Mouse (Mus musculus) thymus, postnatal 14 days (tissue): ENCODE measurements around the gene Lrrc26.

ENCODE experiments used
- DNase-seq: peaks from one replicate; pipeline ENCODE4 v3.0.0; 2021

The Lrrc26 gene

GRCm38 (mm10) chr2:25303931-25304656, 14.4 kb downstream of the Lrrc26 start:
- DNase-seq, result no peak

GRCm38 (mm10) chr2:25304657-25305541, 15.2 kb downstream of the Lrrc26 start:
- no peak for DNase-seq

- DNase-seq, result no peak
Measured at GRCm38 (mm10) chr2:25305587-25306359, 16.1 kb downstream of the Lrrc26 start.

GRCm38 (mm10) chr2:25310180-25310579, 20.5 kb downstream of the Lrrc26 start:
- no peak for DNase-seq

- DNase-seq, result no peak
Measured at GRCm38 (mm10) chr2:25310969-25311368, 21.3 kb downstream of the Lrrc26 start.

- DNase-seq, result no peak
Measured at GRCm38 (mm10) chr2:25311491-25311891, 21.8 kb downstream of the Lrrc26 start.

- no peak for DNase-seq
Measured at GRCm38 (mm10) chr2:25318119-25318966, 28.6 kb downstream of the Lrrc26 start.

- peak; percentile 74 for DNase-seq
Measured at GRCm38 (mm10) chr2:25318971-25319773, 29.5 kb downstream of the Lrrc26 start, which contains the start of gene Grin1. Gene Grin1 (minus strand): TSS chr2:25319187.

GRCm38 (mm10) chr2:25320084-25320483, 30.4 kb downstream of the Lrrc26 start:
- no peak for DNase-seq

DNA sequence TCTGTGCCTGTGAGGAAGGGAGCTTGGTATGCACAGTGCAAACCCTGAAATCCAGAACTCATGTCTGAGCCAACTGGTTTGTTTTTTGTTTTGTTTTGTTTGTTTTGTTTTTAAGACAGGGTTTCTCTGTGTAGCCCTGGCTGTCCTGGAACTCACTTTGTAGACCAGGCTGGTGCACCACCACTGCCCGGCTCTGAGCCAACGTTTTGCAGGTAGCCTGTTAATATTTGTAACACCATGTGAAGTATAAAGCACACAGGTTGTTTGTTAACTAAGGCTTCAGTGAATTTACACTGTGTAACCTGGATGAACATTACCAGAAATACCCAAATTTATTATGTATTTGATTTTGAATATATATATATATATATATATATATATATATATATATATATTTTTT, 36.3 kb downstream of the Lrrc26 start:
- DNase-seq, result no peak

- DNase-seq, result peak; percentile 32
Measured at GRCm38 (mm10) chr2:25328440-25328839, 38.7 kb downstream of the Lrrc26 start.

DNA sequence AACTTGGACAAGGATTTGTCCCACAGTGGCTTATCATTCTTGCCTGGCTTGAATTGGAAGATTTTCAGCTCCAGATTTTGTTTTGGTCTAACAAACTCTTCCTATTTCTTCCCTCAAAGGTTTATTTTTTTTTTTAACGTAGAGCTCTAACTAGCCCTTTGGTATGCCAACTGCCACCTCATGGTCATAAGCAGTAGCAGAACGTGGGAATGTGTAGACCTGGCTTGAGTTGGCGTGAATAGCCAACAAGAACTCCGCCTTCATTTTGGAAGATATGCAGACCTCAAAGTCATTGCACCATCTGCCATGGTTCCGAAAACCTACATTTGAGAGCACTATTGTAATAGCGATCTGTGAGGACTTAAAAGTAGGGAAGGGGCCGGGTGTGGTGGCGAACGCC, 41.8 kb downstream of the Lrrc26 start:
- no peak for DNase-seq

- DNase-seq, result peak; percentile 100
Measured at GRCm38 (mm10) chr2:25332286-25333160, 42.8 kb downstream of the Lrrc26 start, which contains the start of gene Man1b1. Gene Man1b1 (plus strand): TSS chr2:25332338.

GRCm38 (mm10) chr2:25333569-25333968, 43.9 kb downstream of the Lrrc26 start:
- no peak for DNase-seq

DNA sequence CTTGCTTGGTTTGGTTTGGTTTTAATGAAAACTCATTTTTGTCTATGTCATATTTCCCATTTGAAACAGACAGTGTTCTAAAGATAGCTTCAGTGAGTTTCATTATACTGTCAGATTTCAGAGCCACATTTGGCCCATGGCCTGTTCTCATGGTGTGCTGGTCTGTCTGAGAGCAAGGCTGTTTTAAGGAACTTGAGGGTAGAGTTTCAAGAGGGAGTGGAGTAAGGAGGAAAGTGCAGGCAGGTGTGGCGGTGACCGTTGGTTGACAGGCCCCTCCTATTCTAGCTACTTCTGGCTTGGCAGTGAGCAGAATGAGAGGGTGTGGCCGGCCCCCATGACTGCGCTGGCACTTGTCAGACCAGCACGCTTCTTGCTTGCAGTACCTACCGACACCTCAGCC, 48.6 kb downstream of the Lrrc26 start:
- no peak for DNase-seq
